Mouse (Mus musculus) neural tube, embryonic 11.5 days (tissue): ENCODE data around the gene Ptprt. TPM values are rescaled to one million over a fixed set of nuclear protein-coding genes. Genes with fewer than 3 reads are reported as not detected.

Experiments
- ATAC-seq: fragments of 200-750 bp; cut with Nextera tagmentation; 2 replicates; pipeline ENCODE4 v1.8.0; 2017; ENCODE audit warnings: moderate number of reproducible peaks, mild to moderate bottlenecking, moderate TSS enrichment, moderate library complexity; ENCODE audit not compliant: insufficient read depth, low FRiP score, low TSS enrichment
- DNase-seq: peaks from one replicate; pipeline ENCODE4 v3.0.0-alpha.2; 2015; ENCODE audit warnings: low spot score
- H3K27ac ChIP-seq: fragments of 300-500 bp; sonication (generic); 2 replicates; pipeline ENCODE4 v1.5.1; 2014; ENCODE audit warnings: low read depth, mild to moderate bottlenecking, low read length
- H3K27me3 ChIP-seq: fragments of 300-500 bp; sonication (generic); 2 replicates; pipeline ENCODE4 v1.6.1; 2014; ENCODE audit warnings: mild to moderate bottlenecking, low read length, mixed read lengths; ENCODE audit not compliant: control insufficient read depth, insufficient read depth
- H3K36me3 ChIP-seq: fragments of 300-500 bp; sonication (generic); 2 replicates; pipeline ENCODE4 v1.6.1; 2014; ENCODE audit warnings: mild to moderate bottlenecking, low read length, moderate library complexity, mixed read lengths; ENCODE audit not compliant: control insufficient read depth, insufficient read depth
- H3K4me1 ChIP-seq: fragments of 300-500 bp; sonication (generic); 2 replicates; pipeline ENCODE4 v1.6.1; 2014; ENCODE audit warnings: low read length, mixed read lengths; ENCODE audit not compliant: control insufficient read depth, insufficient read depth
- H3K4me2 ChIP-seq: fragments of 300-500 bp; sonication (generic); 2 replicates; pipeline ENCODE4 v1.6.1; 2014; ENCODE audit warnings: low read depth, mild to moderate bottlenecking, moderate library complexity
- H3K4me3 ChIP-seq: fragments of 300-500 bp; sonication (generic); 2 replicates; pipeline ENCODE4 v1.5.1; 2014; ENCODE audit warnings: low read depth, low read length
- H3K9ac ChIP-seq: fragments of 300-500 bp; sonication (generic); 2 replicates; pipeline ENCODE4 v1.6.1; 2014; ENCODE audit warnings: mild to moderate bottlenecking, low read length
- H3K9me3 ChIP-seq: fragments of 300-500 bp; sonication (generic); 2 replicates; pipeline ENCODE4 v1.6.1; 2016; ENCODE audit warnings: low read length; ENCODE audit not compliant: control insufficient read depth
- WGBS: fragments of 180-500 bp; shearing (Covaris S2); extraction: QIAGEN DNeasy Blood & Tissue Kit; methylation state at CpG from one replicate; pipeline ENCODE4 v1.1.7; 2014; 5-methylcytosine and 5-hydroxymethylcytosine counted together
- polyA plus RNA-seq: library from polyadenylated mRNA; unstranded; fragments of >200 nt; fragmentation: Nextera tagmentation; extraction: Ambion mirVana; gene quantifications from 2 replicates; pipeline ENCODE4 v1.2.1, GENCODE M21; 2014

Ptprt gene
- polyA plus RNA-seq, 1 experiment from 2014 or later = 1.6 TPM

- 75% methylated on average over 4 of the region's 4 CpGs for WGBS
- ATAC-seq = no peak
- Histone ChIP-seq H3K4me1 (no peaks in the 10 kb centered on the region), H3K9ac (no peak overlapping the region), H3K9me3 (no peaks in the 10 kb centered on the region), H3K4me3 (no peak overlapping the region), H3K27me3 (no peaks in the 10 kb centered on the region), H3K27ac (no peak overlapping the region), H3K36me3 (no peaks in the 10 kb centered on the region), H3K4me2 (no peak overlapping the region)
- no peak for DNase-seq
Observed at GRCm38 (mm10) chr2:162273826-162274225, 387.1 kb downstream of the Ptprt start.

- Histone ChIP-seq H3K4me1 (no peaks in the 10 kb centered on the region), H3K9ac (no peak overlapping the region), H3K27me3 (no peaks in the 10 kb centered on the region), H3K4me3 (no peak overlapping the region), H3K27ac (no peak overlapping the region), H3K36me3 (no peaks in the 10 kb centered on the region), H3K9me3 (no peaks in the 10 kb centered on the region), H3K4me2 (no peak overlapping the region)
- no peak for ATAC-seq
- DNase-seq = no peak
- 75% methylated on average over 2 of the region's 2 CpGs for WGBS
Observed at GRCm38 (mm10) chr2:162251272-162251671, 409.7 kb downstream of the Ptprt start.

GRCm38 (mm10) chr2:162248296-162248695 is 412.7 kb downstream of the Ptprt start:
- H3K27me3 ChIP-seq = no peaks in the 10 kb centered on the region
- no peaks in the 10 kb centered on the region for H3K4me1 ChIP-seq
- no peaks in the 10 kb centered on the region for H3K36me3 ChIP-seq
- H3K27ac ChIP-seq = no peak overlapping the region
- DNase-seq (no peak), ATAC-seq (no peak)
- H3K4me2 ChIP-seq = no peak overlapping the region
- H3K9me3 ChIP-seq = no peaks in the 10 kb centered on the region
- H3K9ac ChIP-seq = no peak overlapping the region
- no peak overlapping the region for H3K4me3 ChIP-seq
- 83% methylated on average over 4 of the region's 4 CpGs for WGBS

GRCm38 (mm10) chr2:162222476-162222875 is 438.5 kb downstream of the Ptprt start:
- Histone ChIP-seq H3K4me3 (no peak overlapping the region), H3K36me3 (no peaks in the 10 kb centered on the region), H3K4me2 (no peak overlapping the region), H3K27me3 (no peaks in the 10 kb centered on the region), H3K27ac (no peak overlapping the region), H3K9ac (no peak overlapping the region), H3K9me3 (no peaks in the 10 kb centered on the region), H3K4me1 (no peaks in the 10 kb centered on the region)
- DNase-seq (no peak), ATAC-seq (no peak)
- WGBS = 65% methylated on average over 1 of the region's 1 CpGs

GRCm38 (mm10) chr2:162220586-162220985 is 440.4 kb downstream of the Ptprt start:
- ATAC-seq = no peak

GRCm38 (mm10) chr2:162219507-162219906 is 441.4 kb downstream of the Ptprt start:
- WGBS = 93% methylated on average over 4 of the region's 4 CpGs
- Histone ChIP-seq H3K4me1 (no peaks in the 10 kb centered on the region), H3K4me2 (no peak overlapping the region), H3K36me3 (no peaks in the 10 kb centered on the region), H3K27me3 (no peaks in the 10 kb centered on the region), H3K4me3 (no peak overlapping the region), H3K27ac (no peak overlapping the region), H3K9ac (no peak overlapping the region), H3K9me3 (no peaks in the 10 kb centered on the region)
- ATAC-seq = no peak
- no peak for DNase-seq

More at GRCm38 (mm10) chr2:162220586-162220985, 440.4 kb downstream of the Ptprt start:
- Histone ChIP-seq H3K9me3 (no peaks in the 10 kb centered on the region), H3K4me3 (no peak overlapping the region), H3K27ac (no peak overlapping the region), H3K9ac (no peak overlapping the region), H3K36me3 (no peaks in the 10 kb centered on the region), H3K27me3 (no peaks in the 10 kb centered on the region), H3K4me2 (no peak overlapping the region), H3K4me1 (no peaks in the 10 kb centered on the region)
- DNase-seq = no peak

- no peak for DNase-seq
- Histone ChIP-seq H3K27ac (no peak overlapping the region), H3K4me3 (no peak overlapping the region), H3K36me3 (no peaks in the 10 kb centered on the region), H3K9me3 (no peaks in the 10 kb centered on the region), H3K4me1 (no peaks in the 10 kb centered on the region), H3K4me2 (no peak overlapping the region), H3K9ac (no peak overlapping the region), H3K27me3 (no peaks in the 10 kb centered on the region)
- no peak for ATAC-seq
- WGBS = 91% methylated on average over 5 of the region's 5 CpGs
Observed at GRCm38 (mm10) chr2:162217896-162218295, 443.1 kb downstream of the Ptprt start.

GRCm38 (mm10) chr2:162212397-162212796 is 448.6 kb downstream of the Ptprt start:
- DNase-seq = no peak
- no peak overlapping the region for H3K27ac ChIP-seq

GRCm38 (mm10) chr2:162210564-162210963 is 450.4 kb downstream of the Ptprt start:
- no peaks in the 10 kb centered on the region for H3K27me3 ChIP-seq
- H3K4me3 ChIP-seq = no peak overlapping the region
- DNase-seq (no peak), ATAC-seq (no peak)
- no peak overlapping the region for H3K9ac ChIP-seq
- no peak overlapping the region for H3K4me2 ChIP-seq
- WGBS = 88% methylated on average over 6 of the region's 6 CpGs
- no peaks in the 10 kb centered on the region for H3K36me3 ChIP-seq
- H3K27ac ChIP-seq = no peak overlapping the region
- no peaks in the 10 kb centered on the region for H3K9me3 ChIP-seq
- no peaks in the 10 kb centered on the region for H3K4me1 ChIP-seq

More at GRCm38 (mm10) chr2:162212397-162212796, 448.6 kb downstream of the Ptprt start:
- WGBS = 16% methylated on average over 2 of the region's 2 CpGs
- Histone ChIP-seq H3K4me3 (no peak overlapping the region), H3K27me3 (no peaks in the 10 kb centered on the region), H3K9me3 (no peaks in the 10 kb centered on the region), H3K36me3 (no peaks in the 10 kb centered on the region), H3K4me1 (no peaks in the 10 kb centered on the region), H3K9ac (no peak overlapping the region), H3K4me2 (no peak overlapping the region)
- ATAC-seq = no peak
